Mouse (Mus musculus) limb, embryonic 14.5 days (tissue): ENCODE measurements around the gene Fam196b. TPM values are rescaled to one million over a fixed set of nuclear protein-coding genes. Genes with fewer than 3 reads are reported as not detected.

Source experiments
- ATAC-seq: fragments of 200-750 bp; cut with Nextera tagmentation; 2 replicates; pipeline ENCODE4 v1.8.0; 2017; ENCODE audit warnings: low read depth, moderate number of reproducible peaks, moderate TSS enrichment; ENCODE audit not compliant: low FRiP score
- DNase-seq: peaks from one replicate; pipeline ENCODE4 v3.0.0-alpha.2; 2015; ENCODE audit warnings: low spot score
- H3K27ac ChIP-seq: fragments of 300-500 bp; sonication (generic); replicated peaks from 2 replicates; pipeline ENCODE4 v1.5.1; 2014; ENCODE audit warnings: low read depth, mild to moderate bottlenecking, low read length, moderate library complexity, mixed read lengths
- H3K27me3 ChIP-seq: fragments of 300-500 bp; sonication (generic); 2 replicates; pipeline ENCODE4 v1.6.1; 2014; ENCODE audit warnings: low read length, mixed read lengths; ENCODE audit not compliant: control insufficient read depth, insufficient read depth
- H3K36me3 ChIP-seq: fragments of 300-500 bp; sonication (generic); 2 replicates; pipeline ENCODE4 v1.6.1; 2014; ENCODE audit warnings: mild to moderate bottlenecking, low read length, moderate library complexity, mixed read lengths; ENCODE audit not compliant: control insufficient read depth, insufficient read depth
- H3K4me1 ChIP-seq: fragments of 300-500 bp; sonication (generic); 2 replicates; pipeline ENCODE4 v1.6.1; 2014; ENCODE audit warnings: antibody characterized with exemption, low read length, mixed read lengths; ENCODE audit not compliant: control insufficient read depth, insufficient read depth
- H3K4me2 ChIP-seq: fragments of 300-500 bp; sonication (generic); replicated peaks from 2 replicates; pipeline ENCODE4 v1.6.1; 2014; ENCODE audit warnings: low read depth, mild to moderate bottlenecking, low read length, moderate library complexity; ENCODE audit not compliant: severe bottlenecking
- H3K4me3 ChIP-seq: fragments of 300-500 bp; sonication (generic); replicated peaks from 2 replicates; pipeline ENCODE4 v1.5.1; 2014; ENCODE audit warnings: low read length
- H3K9ac ChIP-seq: fragments of 300-500 bp; sonication (generic); 2 replicates; pipeline ENCODE4 v1.6.1; 2014; ENCODE audit warnings: mild to moderate bottlenecking, low read depth, low read length, moderate library complexity; ENCODE audit not compliant: severe bottlenecking
- H3K9me3 ChIP-seq: fragments of 300-500 bp; sonication (generic); 2 replicates; pipeline ENCODE4 v1.6.1; 2016; ENCODE audit warnings: low read length; ENCODE audit not compliant: control insufficient read depth
- POLR2A ChIP-seq: fragments of 200-500 bp; IDR thresholded peaks from 2 replicates; pipeline ENCODE4 v1.8.0; 2012; ENCODE audit warnings: inconsistent platforms, mild to moderate bottlenecking, moderate library complexity, borderline replicate concordance; ENCODE audit not compliant: insufficient read depth, insufficient read length; ENCODE audit errors: extremely low read depth
- WGBS: fragments of 180-500 bp; shearing (Covaris S2); extraction: QIAGEN DNeasy Blood & Tissue Kit; methylation state at CpG from one replicate; pipeline ENCODE4 v1.1.7; 2014; 5-methylcytosine and 5-hydroxymethylcytosine counted together
- polyA plus RNA-seq, 2 experiments: library from polyadenylated mRNA; depleted of rRNA in 1 of 2; stranded (reverse) in 1 of 2; unstranded in 1 of 2; fragments of >200 nt; fragmentation: Nextera tagmentation in 1 of 2; extraction: Ambion mirVana in 1 of 2; gene quantifications; 2 replicates each; pipeline versions ENCODE4 v1.2.1 to v1.2.3; 2012 to 2014

Fam196b gene
- polyA plus RNA-seq, 2 experiments, result 1.1 to 2.2 TPM

DNA sequence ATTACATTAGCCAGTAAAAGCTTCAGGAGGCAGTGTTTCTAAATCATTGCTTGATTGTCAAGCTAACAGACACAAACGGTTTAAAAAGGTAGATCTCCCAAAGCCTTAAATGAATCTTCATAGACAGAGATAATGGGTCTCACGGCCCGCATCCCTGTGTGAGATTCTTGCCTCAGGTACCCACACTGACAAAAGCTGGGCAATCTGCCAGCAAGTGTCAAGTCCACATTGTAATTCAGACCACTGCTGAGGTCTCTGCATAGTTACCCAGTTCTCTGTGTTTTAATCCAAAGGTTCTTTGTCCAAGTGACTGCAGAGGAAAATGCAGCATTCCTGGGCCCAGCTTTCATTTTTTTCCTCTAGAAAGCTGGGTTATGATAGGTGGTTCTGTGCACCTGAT lies 153.9 kb downstream of the Fam196b start:
- H3K4me2 ChIP-seq, result no peak overlapping the region
- H3K27ac ChIP-seq, result no peak overlapping the region
- DNase-seq (no peak), ATAC-seq (no peak)
- H3K4me1 ChIP-seq, result no peaks in the 10 kb centered on the region
- H3K9me3 ChIP-seq, result no peaks in the 10 kb centered on the region
- H3K9ac ChIP-seq, result no peak overlapping the region
- no peaks in the 10 kb centered on the region for H3K27me3 ChIP-seq
- WGBS, result 52% methylated on average over 3 of the region's 3 CpGs
- no peak overlapping the region for H3K4me3 ChIP-seq
- H3K36me3 ChIP-seq, result no peaks in the 10 kb centered on the region
- no peak for TF ChIP-seq POLR2A

DNA sequence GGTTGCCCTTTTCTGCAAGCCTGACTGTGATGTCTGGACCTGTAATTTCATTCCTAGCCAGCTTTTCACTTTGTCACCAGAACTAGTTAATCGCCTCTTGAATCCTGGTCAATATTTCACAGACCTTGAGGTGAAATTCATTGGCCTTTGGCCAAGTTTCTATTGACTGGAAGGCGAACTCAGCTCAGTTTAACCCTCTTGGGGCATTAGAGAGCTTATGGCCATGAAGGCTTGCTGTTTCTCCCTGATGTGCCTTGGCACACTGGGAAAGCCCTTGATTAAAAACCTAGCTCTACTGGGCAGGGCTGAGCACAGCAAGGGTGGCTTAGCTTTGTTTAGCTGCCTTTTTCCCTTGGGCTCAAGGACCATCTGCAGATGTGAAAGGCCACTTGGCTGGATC lies 155.2 kb downstream of the Fam196b start:
- TF ChIP-seq POLR2A, result no peak
- DNase-seq, result no peak
- H3K27ac ChIP-seq, result no peak overlapping the region

More for the DNA sequence above, 155.2 kb downstream of the Fam196b start:
- Histone ChIP-seq H3K9ac (no peak overlapping the region), H3K4me2 (no peak overlapping the region), H3K4me3 (no peak overlapping the region), H3K36me3 (no peaks in the 10 kb centered on the region), H3K4me1 (no peaks in the 10 kb centered on the region), H3K27me3 (no peaks in the 10 kb centered on the region), H3K9me3 (no peaks in the 10 kb centered on the region)
- 71% methylated on average over 2 of the region's 2 CpGs for WGBS
- no peak for ATAC-seq

Other genes starting within 250 kb of the Fam196b start
- gene 4930469K13Rik, start 216.3 kb upstream of the Fam196b start, polyA plus RNA-seq (2012; rRNA removed), result 0.23 TPM in 1 of 2 replicates, not detected in the other
- gene 4930469K13Rik, start 216.3 kb upstream of the Fam196b start, polyA plus RNA-seq (2014; fragmentation: Nextera tagmentation; extraction: Ambion mirVana), result not detected in 2 replicates
- not detected in 2 replicates for gene Foxi1, start 106.7 kb upstream of the Fam196b start, polyA plus RNA-seq (2012; rRNA removed)
- not detected in 2 replicates for gene Foxi1, start 106.7 kb upstream of the Fam196b start, polyA plus RNA-seq (2014; fragmentation: Nextera tagmentation; extraction: Ambion mirVana)